Mouse (Mus musculus): ENCODE measurements around the gene Eln. TPM values are rescaled to one million over a fixed set of nuclear protein-coding genes. Genes with fewer than 3 reads are reported as not detected.

The Eln gene
- polyA plus RNA-seq, 1 experiment from 2014 or later = 2.6 TPM

GRCm38 (mm10) chr5:134740501-134741341 lies 6.4 kb downstream of the Eln start:
- 53% methylated on average over 11 of the region's 11 CpGs for WGBS
- H3K4me1 ChIP-seq (replicated peaks) = peaks cover 20% of the 10 kb centered on the region
- H3K9me3 ChIP-seq = no peaks in the 10 kb centered on the region
- peaks cover 2% of the 10 kb centered on the region for H3K27me3 ChIP-seq
- H3K4me3 ChIP-seq (replicated peaks) = no peak overlapping the region
- no peak overlapping the region for H3K27ac ChIP-seq
- H3K9ac ChIP-seq (replicated peaks) = no peak overlapping the region
- no peak for ATAC-seq
- no peak overlapping the region for H3K4me2 ChIP-seq (replicated peaks)
- H3K36me3 ChIP-seq = no peaks in the 10 kb centered on the region

- no peak overlapping the region for H3K4me3 ChIP-seq (replicated peaks)
Measured at GRCm38 (mm10) chr5:134739951-134740350, 7.2 kb downstream of the Eln start.

GRCm38 (mm10) chr5:134734920-134735319 lies 12.2 kb downstream of the Eln start:
- Histone ChIP-seq H3K9me3 (no peaks in the 10 kb centered on the region), H3K4me3 (replicated peaks) (no peak overlapping the region), H3K27me3 (no peaks in the 10 kb centered on the region), H3K27ac (no peak overlapping the region), H3K4me1 (replicated peaks) (no peaks in the 10 kb centered on the region), H3K4me2 (replicated peaks) (no peak overlapping the region), H3K9ac (replicated peaks) (no peak overlapping the region), H3K36me3 (no peaks in the 10 kb centered on the region)
- ATAC-seq = no peak
- 85% methylated on average over 2 of the region's 2 CpGs for WGBS

More at GRCm38 (mm10) chr5:134739951-134740350, 7.2 kb downstream of the Eln start:
- no peak overlapping the region for H3K4me2 ChIP-seq (replicated peaks)
- no peaks in the 10 kb centered on the region for H3K27me3 ChIP-seq
- no peak overlapping the region for H3K9ac ChIP-seq (replicated peaks)
- no peaks in the 10 kb centered on the region for H3K36me3 ChIP-seq
- WGBS = 62% methylated on average over 3 of the region's 3 CpGs
- ATAC-seq = no peak
- H3K9me3 ChIP-seq = no peaks in the 10 kb centered on the region
- H3K4me1 ChIP-seq (replicated peaks) = peaks cover 20% of the 10 kb centered on the region
- H3K27ac ChIP-seq = no peak overlapping the region

- no peak for ATAC-seq
- no peak overlapping the region for H3K27ac ChIP-seq
- no peaks in the 10 kb centered on the region for H3K36me3 ChIP-seq
- H3K4me3 ChIP-seq (replicated peaks) = no peak overlapping the region
- no peak overlapping the region for H3K4me2 ChIP-seq (replicated peaks)
- 78% methylated on average over 5 of the region's 5 CpGs for WGBS
- no peaks in the 10 kb centered on the region for H3K4me1 ChIP-seq (replicated peaks)
- H3K9me3 ChIP-seq = no peaks in the 10 kb centered on the region
- no peak overlapping the region for H3K9ac ChIP-seq (replicated peaks)
- no peaks in the 10 kb centered on the region for H3K27me3 ChIP-seq
Measured at GRCm38 (mm10) chr5:134734072-134734471, 13.1 kb downstream of the Eln start.

- Histone ChIP-seq H3K36me3 (no peaks in the 10 kb centered on the region), H3K4me2 (replicated peaks) (no peak overlapping the region), H3K27me3 (no peaks in the 10 kb centered on the region), H3K27ac (no peak overlapping the region), H3K4me3 (replicated peaks) (no peak overlapping the region), H3K4me1 (replicated peaks) (no peaks in the 10 kb centered on the region), H3K9ac (replicated peaks) (no peak overlapping the region), H3K9me3 (no peaks in the 10 kb centered on the region)
- no peak for ATAC-seq
- WGBS = 74% methylated on average over 4 of the region's 4 CpGs
Measured at GRCm38 (mm10) chr5:134733241-134733640, 13.9 kb downstream of the Eln start.

GRCm38 (mm10) chr5:134729124-134729523 lies 18.0 kb downstream of the Eln start:
- no peaks in the 10 kb centered on the region for H3K9me3 ChIP-seq
- no peak overlapping the region for H3K27ac ChIP-seq
- no peak overlapping the region for H3K9ac ChIP-seq (replicated peaks)
- no peak for ATAC-seq
- no peaks in the 10 kb centered on the region for H3K36me3 ChIP-seq
- no peak overlapping the region for H3K4me3 ChIP-seq (replicated peaks)
- 92% methylated on average over 12 of the region's 12 CpGs for WGBS
- no peaks in the 10 kb centered on the region for H3K4me1 ChIP-seq (replicated peaks)
- H3K4me2 ChIP-seq (replicated peaks) = no peak overlapping the region
- no peaks in the 10 kb centered on the region for H3K27me3 ChIP-seq

- WGBS = 83% methylated on average over 3 of the region's 3 CpGs
- Histone ChIP-seq H3K36me3 (no peaks in the 10 kb centered on the region), H3K9ac (replicated peaks) (no peak overlapping the region), H3K4me2 (replicated peaks) (no peak overlapping the region), H3K4me1 (replicated peaks) (no peaks in the 10 kb centered on the region), H3K27ac (no peak overlapping the region), H3K27me3 (no peaks in the 10 kb centered on the region), H3K9me3 (no peaks in the 10 kb centered on the region), H3K4me3 (replicated peaks) (no peak overlapping the region)
- no peak for ATAC-seq
Measured at GRCm38 (mm10) chr5:134728535-134728934, 18.6 kb downstream of the Eln start.

- H3K4me3 ChIP-seq (replicated peaks) = no peak overlapping the region
- H3K4me1 ChIP-seq (replicated peaks) = no peaks in the 10 kb centered on the region
- H3K9ac ChIP-seq (replicated peaks) = no peak overlapping the region
- no peak overlapping the region for H3K27ac ChIP-seq
- H3K4me2 ChIP-seq (replicated peaks) = no peak overlapping the region
- H3K9me3 ChIP-seq = no peaks in the 10 kb centered on the region
- WGBS = 88% methylated on average over 8 of the region's 8 CpGs
- H3K27me3 ChIP-seq = no peaks in the 10 kb centered on the region
- ATAC-seq = no peak
- H3K36me3 ChIP-seq = no peaks in the 10 kb centered on the region
Measured at GRCm38 (mm10) chr5:134727001-134727639, 20.0 kb downstream of the Eln start.

GRCm38 (mm10) chr5:134725299-134725698 lies 21.8 kb downstream of the Eln start:
- H3K9me3 ChIP-seq = no peaks in the 10 kb centered on the region
- WGBS = 69% methylated on average over 4 of the region's 4 CpGs
- H3K4me3 ChIP-seq (replicated peaks) = no peak overlapping the region
- ATAC-seq = no peak
- no peaks in the 10 kb centered on the region for H3K4me1 ChIP-seq (replicated peaks)
- H3K4me2 ChIP-seq (replicated peaks) = no peak overlapping the region
- no peaks in the 10 kb centered on the region for H3K36me3 ChIP-seq
- no peak overlapping the region for H3K27ac ChIP-seq
- H3K27me3 ChIP-seq = no peaks in the 10 kb centered on the region
- no peak overlapping the region for H3K9ac ChIP-seq (replicated peaks)

GRCm38 (mm10) chr5:134720058-134720457 lies 27.1 kb downstream of the Eln start:
- H3K27ac ChIP-seq = no peak overlapping the region
- H3K4me3 ChIP-seq (replicated peaks) = no peak overlapping the region
- 88% methylated on average over 4 of the region's 4 CpGs for WGBS
- H3K4me2 ChIP-seq (replicated peaks) = no peak overlapping the region
- H3K4me1 ChIP-seq (replicated peaks) = no peaks in the 10 kb centered on the region
- no peak overlapping the region for H3K9ac ChIP-seq (replicated peaks)
- ATAC-seq = no peak
- no peaks in the 10 kb centered on the region for H3K9me3 ChIP-seq
- no peaks in the 10 kb centered on the region for H3K36me3 ChIP-seq
- no peaks in the 10 kb centered on the region for H3K27me3 ChIP-seq

- Histone ChIP-seq H3K4me2 (replicated peaks) (no peak overlapping the region), H3K36me3 (no peaks in the 10 kb centered on the region), H3K9ac (replicated peaks) (no peak overlapping the region), H3K4me3 (replicated peaks) (no peak overlapping the region), H3K27ac (no peak overlapping the region), H3K27me3 (no peaks in the 10 kb centered on the region), H3K9me3 (no peaks in the 10 kb centered on the region), H3K4me1 (replicated peaks) (no peaks in the 10 kb centered on the region)
- no peak for ATAC-seq
- 68% methylated on average over 7 of the region's 7 CpGs for WGBS
Measured at GRCm38 (mm10) chr5:134711076-134711475, 36.0 kb downstream of the Eln start.

- H3K27ac ChIP-seq = no peak overlapping the region
- 74% methylated on average over 6 of the region's 6 CpGs for WGBS
- H3K4me3 ChIP-seq (replicated peaks) = no peak overlapping the region
- H3K36me3 ChIP-seq = no peaks in the 10 kb centered on the region
- no peak overlapping the region for H3K9ac ChIP-seq (replicated peaks)
- H3K27me3 ChIP-seq = 0 out of 2 replicates have a peak, but pooled peaks cover 6% of the 10 kb centered on the region
- ATAC-seq = no peak
- no peaks in the 10 kb centered on the region for H3K4me1 ChIP-seq (replicated peaks)
- H3K4me2 ChIP-seq (replicated peaks) = no peak overlapping the region
- H3K9me3 ChIP-seq = no peaks in the 10 kb centered on the region
Measured at GRCm38 (mm10) chr5:134709275-134709674, 37.8 kb downstream of the Eln start.

All from midbrain, embryonic 13.5 days (tissue).